Mouse (Mus musculus) cerebellum, adult 2 months (tissue): ENCODE measurements around the gene Os9.

Source experiments
- CTCF ChIP-seq: fragments of 200-500 bp; IDR thresholded peaks from 2 replicates; pipeline ENCODE4 v1.5.1; 2011; ENCODE audit warnings: low read depth, mild to moderate bottlenecking, control low read depth, low read length, moderate library complexity, borderline replicate concordance; ENCODE audit not compliant: insufficient read depth
- POLR2A ChIP-seq: fragments of 200-500 bp; IDR thresholded peaks from 2 replicates; pipeline ENCODE4 v1.6.1; 2011; ENCODE audit warnings: low read length, control low read depth, borderline replicate concordance; ENCODE audit not compliant: insufficient read depth

DNA sequence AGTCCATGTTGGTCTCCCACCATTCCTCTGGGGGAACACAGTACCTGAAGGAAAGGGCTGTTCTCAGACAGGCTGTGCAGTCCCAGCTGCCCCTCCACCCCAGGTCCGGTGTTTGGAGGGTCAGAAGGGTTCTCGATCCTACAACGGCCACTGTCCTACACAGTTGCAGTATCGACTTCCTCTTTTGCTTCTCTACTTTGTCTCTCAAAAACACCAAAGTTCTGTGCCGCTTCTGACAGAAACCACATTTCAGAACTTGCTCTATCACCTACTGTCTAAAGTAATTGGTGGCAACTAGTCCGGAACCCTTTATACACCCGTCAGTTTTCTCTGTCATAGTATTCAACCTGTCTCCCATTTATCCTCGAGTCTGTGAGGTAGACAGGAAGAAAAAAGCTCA is 65.5 kb downstream of the Os9 start:
- no peak for TF ChIP-seq POLR2A
- TF ChIP-seq CTCF = no peak
